Mouse (Mus musculus) hindbrain, embryonic 11.5 days (tissue): ENCODE measurements at regions not wholly inside any gene's neighbourhood (a gene's known extent, or its start where the extent isn't known, plus 50 kb on each side); places are given as distances from the start of the nearest gene placed in this dataset.
"Not testable (repeated sequence)": the region's sequence is repeated elsewhere in the genome, so short reads cannot be mapped to it uniquely, and the experiment has no call there.

Source experiments
- ATAC-seq: fragments of 200-750 bp; cut with Nextera tagmentation; 2 replicates; pipeline ENCODE4 v1.8.0; 2017; ENCODE audit warnings: mild to moderate bottlenecking, moderate TSS enrichment, moderate library complexity; ENCODE audit not compliant: low FRiP score
- DNase-seq: peaks from one replicate; pipeline ENCODE4 v3.0.0-alpha.2; 2015; ENCODE audit warnings: low spot score
- H3K27ac ChIP-seq: fragments of 300-500 bp; sonication (generic); 2 replicates; pipeline ENCODE4 v1.5.1; 2014; ENCODE audit warnings: mild to moderate bottlenecking, low read depth, low read length
- H3K27me3 ChIP-seq: fragments of 300-500 bp; sonication (generic); 2 replicates; pipeline ENCODE4 v1.6.1; 2014; ENCODE audit warnings: mild to moderate bottlenecking, low read length, moderate library complexity, mixed read lengths; ENCODE audit not compliant: control insufficient read depth, insufficient read depth
- H3K36me3 ChIP-seq: fragments of 300-500 bp; sonication (generic); 2 replicates; pipeline ENCODE4 v1.6.1; 2014; ENCODE audit warnings: mild to moderate bottlenecking, low read length, moderate library complexity, mixed read lengths; ENCODE audit not compliant: control insufficient read depth, insufficient read depth
- H3K4me1 ChIP-seq: fragments of 300-500 bp; sonication (generic); replicated peaks from 2 replicates; pipeline ENCODE4 v1.6.1; 2014; ENCODE audit warnings: low read length, mixed read lengths; ENCODE audit not compliant: control insufficient read depth, insufficient read depth
- H3K4me2 ChIP-seq: fragments of 300-500 bp; sonication (generic); replicated peaks from 2 replicates; pipeline ENCODE4 v1.6.1; 2014; ENCODE audit warnings: mild to moderate bottlenecking, low read depth, low read length
- H3K4me3 ChIP-seq: fragments of 300-500 bp; sonication (generic); 2 replicates; pipeline ENCODE4 v1.5.1; 2014; ENCODE audit warnings: low read depth, low read length
- H3K9ac ChIP-seq: fragments of 300-500 bp; sonication (generic); 2 replicates; pipeline ENCODE4 v1.6.1; 2014; ENCODE audit warnings: low read depth, low read length
- H3K9me3 ChIP-seq: fragments of 300-500 bp; sonication (generic); 2 replicates; pipeline ENCODE4 v1.6.1; 2016; ENCODE audit warnings: low read length; ENCODE audit not compliant: control insufficient read depth
- WGBS: fragments of 180-500 bp; shearing (Covaris S2); extraction: QIAGEN DNeasy Blood & Tissue Kit; methylation state at CpG from one replicate; pipeline ENCODE4 v1.1.7; 2014; 5-methylcytosine and 5-hydroxymethylcytosine counted together

- H3K9ac ChIP-seq, H3K4me3 ChIP-seq, H3K9me3 ChIP-seq, ATAC-seq, DNase-seq, H3K27ac ChIP-seq, H3K36me3 ChIP-seq, H3K4me1 ChIP-seq, H3K27me3 ChIP-seq, H3K4me2 ChIP-seq: not testable (repeated sequence)
- WGBS: 90% methylated on average over 2 of the region's 3 CpGs
Observed at GRCm38 (mm10) chrX:93917367-93917766, 51.1 kb upstream of the AU015836 start.
